Mouse (Mus musculus) liver, embryonic 15.5 days (tissue): Measurements from ENCODE around the gene 4930503B20Rik. TPM values are rescaled to one million over a fixed set of nuclear protein-coding genes. Genes with fewer than 3 reads are reported as not detected.

Source experiments
- ATAC-seq: fragments of 200-750 bp; cut with Nextera tagmentation; 2 replicates; pipeline ENCODE4 v1.8.0; 2017; ENCODE audit warnings: moderate number of reproducible peaks, mild to moderate bottlenecking, moderate library complexity; ENCODE audit not compliant: insufficient read depth
- H3K27ac ChIP-seq: fragments of 300-500 bp; sonication (generic); replicated peaks from 2 replicates; pipeline ENCODE4 v1.5.1; 2015; ENCODE audit warnings: mild to moderate bottlenecking, inconsistent platforms
- H3K27me3 ChIP-seq: fragments of 300-500 bp; sonication (generic); 2 replicates; pipeline ENCODE4 v1.6.1; 2015; ENCODE audit warnings: mild to moderate bottlenecking, inconsistent platforms
- H3K36me3 ChIP-seq: fragments of 300-500 bp; sonication (generic); replicated peaks from 2 replicates; pipeline ENCODE4 v1.6.1; 2015; ENCODE audit warnings: moderate library complexity, mild to moderate bottlenecking, inconsistent platforms
- H3K4me1 ChIP-seq: fragments of 300-500 bp; sonication (generic); replicated peaks from 2 replicates; pipeline ENCODE4 v1.6.1; 2015; ENCODE audit warnings: inconsistent platforms
- H3K4me2 ChIP-seq: fragments of 300-500 bp; sonication (generic); 2 replicates; pipeline ENCODE4 v1.6.1; 2015; ENCODE audit warnings: moderate library complexity, mild to moderate bottlenecking, inconsistent platforms
- H3K4me3 ChIP-seq: fragments of 300-500 bp; sonication (generic); replicated peaks from 2 replicates; pipeline ENCODE4 v1.5.1; 2015; ENCODE audit warnings: mild to moderate bottlenecking, inconsistent platforms
- H3K9ac ChIP-seq: fragments of 300-500 bp; sonication (generic); 2 replicates; pipeline ENCODE4 v1.6.1; 2015; ENCODE audit warnings: moderate library complexity, mild to moderate bottlenecking, inconsistent platforms
- H3K9me3 ChIP-seq: fragments of 300-500 bp; sonication (generic); replicated peaks from 2 replicates; pipeline ENCODE4 v1.6.1; 2016; ENCODE audit warnings: inconsistent platforms
- WGBS: fragments of 180-500 bp; shearing (Covaris S2); methylation state at CpG from one replicate; pipeline ENCODE4 v1.1.7; 2015; ENCODE audit warnings: mixed read lengths; ENCODE audit not compliant: insufficient replicate concordance; 5-methylcytosine and 5-hydroxymethylcytosine counted together
- polyA plus RNA-seq: library from polyadenylated mRNA; unstranded; fragments of >200 nt; fragmentation: Nextera tagmentation; extraction: Ambion mirVana; gene quantifications from 2 replicates; pipeline ENCODE4 v1.2.1, GENCODE M21; 2015

Gene 4930503B20Rik
- polyA plus RNA-seq, 1 experiment from 2014 or later: not detected

GRCm38 (mm10) chr3:146650716-146651115 lies 401 bp downstream of the 4930503B20Rik start:
- ATAC-seq: no peak
- Histone ChIP-seq H3K9me3 (no peaks in the 10 kb centered on the region), H3K27ac (no peak overlapping the region), H3K9ac (no peak overlapping the region), H3K27me3 (no peaks in the 10 kb centered on the region), H3K4me2 (no peak overlapping the region), H3K36me3 (no peaks in the 10 kb centered on the region), H3K4me3 (no peak overlapping the region), H3K4me1 (peaks cover 29% of the 10 kb centered on the region)
- 76% methylated on average over 10 of the region's 10 CpGs for WGBS

DNA sequence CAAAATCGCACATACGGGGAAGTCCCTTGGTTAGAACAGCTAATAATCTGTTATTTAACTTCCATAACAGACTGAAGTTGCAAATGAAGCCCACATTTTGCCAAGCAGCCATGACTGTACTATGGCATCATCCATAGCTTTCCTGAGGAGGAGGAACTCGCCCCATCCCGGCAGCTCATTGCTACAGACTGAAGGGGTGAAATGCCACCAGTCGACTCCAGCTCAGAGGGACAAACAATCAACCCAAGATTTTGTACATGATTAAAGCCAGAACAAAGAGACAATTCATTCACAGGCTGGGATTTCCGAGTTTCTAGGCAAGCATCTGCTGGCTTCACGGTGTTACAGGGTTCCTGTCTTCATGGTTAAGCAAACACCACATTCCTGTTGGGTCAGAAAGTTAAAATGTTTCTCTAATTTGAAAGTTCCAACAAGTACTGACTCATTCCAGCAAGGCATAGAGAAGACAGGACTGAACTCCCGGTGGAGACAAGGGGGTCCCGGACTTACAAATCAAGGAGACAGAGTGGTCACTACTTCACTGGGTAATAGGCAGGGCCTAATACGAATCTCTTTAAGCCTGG lies 1.7 kb downstream of the 4930503B20Rik start:
- Histone ChIP-seq H3K4me3 (no peak overlapping the region), H3K27me3 (no peaks in the 10 kb centered on the region), H3K9ac (no peak overlapping the region), H3K4me2 (no peak overlapping the region), H3K27ac (no peak overlapping the region), H3K4me1 (peaks cover 18% of the 10 kb centered on the region), H3K9me3 (no peaks in the 10 kb centered on the region), H3K36me3 (no peaks in the 10 kb centered on the region)
- ATAC-seq: no peak
- 70% methylated on average over 10 of the region's 10 CpGs for WGBS

- no peaks in the 10 kb centered on the region for H3K36me3 ChIP-seq
- ATAC-seq: no peak
- 44% methylated on average over 4 of the region's 4 CpGs for WGBS
Observed at GRCm38 (mm10) chr3:146641818-146642427, 9.2 kb downstream of the 4930503B20Rik start.

DNA sequence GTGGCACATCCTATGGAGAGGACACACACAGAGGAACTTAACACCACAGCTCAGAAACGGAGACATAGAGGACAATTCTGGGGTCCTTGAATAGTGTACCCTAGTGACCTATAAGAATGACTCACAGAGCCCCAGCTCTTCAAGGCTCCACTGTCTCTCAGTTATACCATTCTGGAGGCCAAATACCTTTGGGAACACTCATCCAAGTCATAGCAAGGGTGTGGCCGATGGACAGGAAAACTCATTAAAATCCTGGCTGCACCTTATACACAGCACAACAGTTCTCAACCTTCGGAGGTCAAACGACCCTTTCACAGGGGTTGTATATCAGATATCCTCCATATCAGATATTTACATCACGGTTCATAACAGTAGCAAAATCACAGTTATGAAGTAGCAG lies 18.6 kb downstream of the 4930503B20Rik start:
- no peaks in the 10 kb centered on the region for H3K9me3 ChIP-seq
- no peaks in the 10 kb centered on the region for H3K36me3 ChIP-seq
- H3K27me3 ChIP-seq: no peaks in the 10 kb centered on the region
- H3K4me3 ChIP-seq: no peak overlapping the region
- 56% methylated on average over 5 of the region's 5 CpGs for WGBS
- H3K27ac ChIP-seq: no peak overlapping the region
- no peak overlapping the region for H3K4me2 ChIP-seq
- H3K9ac ChIP-seq: no peak overlapping the region
- no peak for ATAC-seq
- no peaks in the 10 kb centered on the region for H3K4me1 ChIP-seq

More at GRCm38 (mm10) chr3:146641818-146642427, 9.2 kb downstream of the 4930503B20Rik start:
- Histone ChIP-seq H3K4me1 (no peaks in the 10 kb centered on the region), H3K9ac (no peak overlapping the region), H3K9me3 (no peaks in the 10 kb centered on the region), H3K27ac (no peak overlapping the region), H3K27me3 (no peaks in the 10 kb centered on the region), H3K4me3 (no peak overlapping the region), H3K4me2 (no peak overlapping the region)

GRCm38 (mm10) chr3:146628227-146628982 lies 22.7 kb downstream of the 4930503B20Rik start:
- no peaks in the 10 kb centered on the region for H3K4me1 ChIP-seq
- no peak overlapping the region for H3K9ac ChIP-seq
- no peak overlapping the region for H3K4me2 ChIP-seq
- no peak overlapping the region for H3K27ac ChIP-seq
- 39% methylated on average over 8 of the region's 8 CpGs for WGBS
- H3K4me3 ChIP-seq: no peak overlapping the region
- no peaks in the 10 kb centered on the region for H3K36me3 ChIP-seq
- no peaks in the 10 kb centered on the region for H3K9me3 ChIP-seq
- H3K27me3 ChIP-seq: no peaks in the 10 kb centered on the region
- no peak for ATAC-seq

DNA sequence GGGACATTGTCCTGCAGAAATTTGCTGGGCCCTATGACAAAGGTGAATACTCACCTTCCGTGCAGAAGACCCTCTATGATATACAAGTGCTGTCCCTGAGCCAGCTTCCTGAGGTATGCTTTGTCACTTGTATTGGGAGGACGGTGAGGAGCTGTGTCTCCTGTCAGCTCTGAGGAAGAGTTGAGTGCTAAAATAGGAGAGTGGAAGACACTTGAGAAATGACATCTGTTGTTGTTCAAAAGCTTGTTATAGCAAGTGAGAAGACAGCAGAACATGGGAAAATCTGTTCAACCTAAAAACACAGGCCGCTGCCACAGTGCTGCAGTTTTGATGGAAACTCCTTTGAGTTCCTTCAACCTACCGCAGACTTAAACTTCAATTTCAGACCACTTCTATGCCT lies 25.4 kb downstream of the 4930503B20Rik start:
- Histone ChIP-seq H3K4me3 (no peak overlapping the region), H3K9me3 (no peaks in the 10 kb centered on the region), H3K9ac (no peak overlapping the region), H3K27me3 (no peaks in the 10 kb centered on the region), H3K4me2 (no peak overlapping the region), H3K27ac (no peak overlapping the region), H3K4me1 (no peaks in the 10 kb centered on the region), H3K36me3 (no peaks in the 10 kb centered on the region)
- WGBS: 74% methylated on average over 4 of the region's 4 CpGs
- no peak for ATAC-seq

DNA sequence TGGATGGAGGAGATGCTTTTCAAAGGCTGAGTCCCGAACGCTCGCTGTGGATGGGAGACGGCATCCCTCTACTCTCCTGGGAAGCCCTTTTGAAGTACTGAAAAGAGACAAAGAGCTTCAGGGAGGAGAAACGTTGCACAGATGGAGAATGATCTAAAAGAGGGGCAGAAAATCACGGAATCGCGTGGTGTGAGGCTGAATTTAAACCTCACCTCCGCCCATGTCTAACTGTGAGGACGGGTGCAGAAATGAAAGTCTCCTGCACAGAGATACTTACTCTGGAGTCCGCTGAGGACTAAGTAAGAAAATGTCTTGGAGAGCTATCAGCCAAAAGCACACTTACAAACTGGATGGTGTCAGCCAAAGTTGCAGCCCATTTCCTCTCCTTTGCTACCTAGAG lies 29.2 kb downstream of the 4930503B20Rik start:
- no peaks in the 10 kb centered on the region for H3K27me3 ChIP-seq
- WGBS: 74% methylated on average over 11 of the region's 11 CpGs
- no peaks in the 10 kb centered on the region for H3K36me3 ChIP-seq
- H3K4me1 ChIP-seq: peaks cover 14% of the 10 kb centered on the region
- no peak overlapping the region for H3K4me3 ChIP-seq
- H3K9me3 ChIP-seq: no peaks in the 10 kb centered on the region
- ATAC-seq: no peak
- no peak overlapping the region for H3K4me2 ChIP-seq
- no peak overlapping the region for H3K9ac ChIP-seq
- H3K27ac ChIP-seq: no peak overlapping the region

- ATAC-seq: no peak
- WGBS: 69% methylated on average over 14 of the region's 14 CpGs
- no peak overlapping the region for H3K4me2 ChIP-seq
Observed at GRCm38 (mm10) chr3:146620555-146621249, 30.4 kb downstream of the 4930503B20Rik start.

DNA sequence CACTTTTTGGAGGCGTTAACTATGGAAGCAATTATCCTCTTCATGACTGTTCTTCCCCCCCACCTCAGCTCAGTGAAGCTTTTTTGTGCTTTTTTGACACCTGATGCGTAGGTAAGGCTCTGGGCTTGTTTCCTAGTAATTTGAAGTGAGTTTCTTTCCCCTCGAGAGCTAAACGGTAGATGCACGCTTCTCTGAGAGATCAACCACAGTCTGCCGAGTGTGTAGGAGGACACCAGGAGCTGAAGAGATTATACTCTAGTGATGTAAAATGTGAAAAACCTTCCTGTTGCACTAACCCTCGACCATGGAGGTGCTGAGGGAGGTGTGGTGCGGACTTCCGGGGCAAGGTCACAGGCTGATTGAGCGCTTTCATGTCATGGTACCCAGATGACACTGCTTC lies 31.0 kb downstream of the 4930503B20Rik start:
- Histone ChIP-seq H3K4me3 (no peak overlapping the region), H3K4me1 (peaks cover 18% of the 10 kb centered on the region), H3K4me2 (no peak overlapping the region), H3K27me3 (no peaks in the 10 kb centered on the region), H3K36me3 (no peaks in the 10 kb centered on the region), H3K27ac (no peak overlapping the region), H3K9me3 (no peaks in the 10 kb centered on the region), H3K9ac (no peak overlapping the region)
- WGBS: 70% methylated on average over 10 of the region's 10 CpGs
- no peak for ATAC-seq

More at GRCm38 (mm10) chr3:146620555-146621249, 30.4 kb downstream of the 4930503B20Rik start:
- H3K27me3 ChIP-seq: no peaks in the 10 kb centered on the region
- no peaks in the 10 kb centered on the region for H3K9me3 ChIP-seq
- no peak overlapping the region for H3K27ac ChIP-seq
- H3K4me3 ChIP-seq: no peak overlapping the region
- H3K4me1 ChIP-seq: peaks cover 14% of the 10 kb centered on the region
- H3K36me3 ChIP-seq: no peaks in the 10 kb centered on the region
- no peak overlapping the region for H3K9ac ChIP-seq

DNA sequence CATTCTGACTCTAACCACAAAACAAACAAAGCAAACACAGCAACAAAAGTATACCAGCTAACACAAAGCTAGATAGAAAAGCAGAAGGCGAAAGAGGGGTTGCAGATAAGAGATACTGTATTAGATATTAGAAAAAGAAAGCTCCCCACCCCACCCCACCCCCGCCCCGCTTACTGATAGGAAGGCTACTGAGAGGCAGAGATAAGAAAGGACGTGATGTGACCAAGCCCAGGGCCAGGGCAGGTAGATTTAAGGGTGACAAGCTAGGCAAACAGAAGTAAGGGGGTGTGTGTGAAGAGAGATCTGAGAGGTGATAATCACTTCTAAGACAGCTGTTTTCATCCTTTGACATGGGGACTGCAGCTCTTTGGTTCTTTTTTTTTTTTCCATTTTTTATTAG lies 32.8 kb downstream of the 4930503B20Rik start:
- peak; percentile 70 for ATAC-seq
- H3K4me2 ChIP-seq: no peak overlapping the region
- no peaks in the 10 kb centered on the region for H3K36me3 ChIP-seq
- no peak overlapping the region for H3K9ac ChIP-seq
- no peaks in the 10 kb centered on the region for H3K27me3 ChIP-seq
- no peaks in the 10 kb centered on the region for H3K9me3 ChIP-seq
- H3K4me3 ChIP-seq: no peak overlapping the region
- 25% methylated on average over 4 of the region's 4 CpGs for WGBS
- H3K27ac ChIP-seq: no peak overlapping the region
- peaks cover 18% of the 10 kb centered on the region for H3K4me1 ChIP-seq

DNA sequence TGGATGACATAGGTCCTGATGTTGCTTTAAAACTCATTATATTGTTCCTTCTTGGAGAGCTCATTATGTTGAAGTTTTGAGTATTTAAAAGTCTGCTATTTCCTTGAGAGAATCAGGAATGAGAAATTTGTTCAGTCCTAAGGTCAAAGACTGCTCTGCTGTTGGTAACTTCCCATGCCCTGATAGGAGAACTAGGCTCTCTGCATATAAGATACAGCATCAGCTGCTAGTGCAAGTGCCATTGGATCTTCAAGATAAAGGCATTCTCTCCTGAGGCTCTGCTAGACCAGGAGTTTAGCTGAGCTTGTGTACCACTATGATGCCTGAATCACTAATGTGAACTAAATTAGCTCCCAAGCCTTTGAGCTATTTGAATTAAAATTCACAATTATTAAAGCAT lies 33.2 kb downstream of the 4930503B20Rik start:
- Histone ChIP-seq H3K4me1 (peaks cover 18% of the 10 kb centered on the region), H3K4me2 (no peak overlapping the region), H3K27ac (no peak overlapping the region), H3K9me3 (no peaks in the 10 kb centered on the region), H3K9ac (no peak overlapping the region), H3K36me3 (no peaks in the 10 kb centered on the region), H3K4me3 (no peak overlapping the region), H3K27me3 (no peaks in the 10 kb centered on the region)
- peak; percentile 59 for ATAC-seq
